Mouse (Mus musculus) lung, postnatal 0 days (tissue): ENCODE results near the gene Bcl11b. TPM values are rescaled to one million over a fixed set of nuclear protein-coding genes. Genes with fewer than 3 reads are reported as not detected.

Source experiments
- ATAC-seq: fragments of 200-750 bp; cut with Nextera tagmentation; 2 replicates; pipeline ENCODE4 v1.8.0; 2017; ENCODE audit warnings: moderate library complexity
- DNase-seq: peaks from one replicate; pipeline ENCODE4 v3.0.0-alpha.2; 2016; ENCODE audit warnings: low spot score
- H3K27ac ChIP-seq: fragments of 300-500 bp; sonication (generic); 2 replicates; pipeline ENCODE4 v1.5.1; 2014; ENCODE audit warnings: antibody characterized with exemption, mild to moderate bottlenecking, low read length, mixed read lengths
- H3K27me3 ChIP-seq: fragments of 300-500 bp; sonication (generic); replicated peaks from 2 replicates; pipeline ENCODE4 v1.6.1; 2014; ENCODE audit warnings: low read length, mixed read lengths; ENCODE audit not compliant: insufficient read depth
- H3K36me3 ChIP-seq: fragments of 300-500 bp; sonication (generic); 2 replicates; pipeline ENCODE4 v1.6.1; 2014; ENCODE audit warnings: low read length, mixed read lengths; ENCODE audit not compliant: insufficient read depth
- H3K4me1 ChIP-seq: fragments of 300-500 bp; sonication (generic); 2 replicates; pipeline ENCODE4 v1.6.1; 2014; ENCODE audit warnings: antibody characterized with exemption, low read depth, low read length, mixed read lengths; ENCODE audit not compliant: insufficient read depth
- H3K4me2 ChIP-seq: fragments of 300-500 bp; sonication (generic); replicated peaks from 2 replicates; pipeline ENCODE4 v1.6.1; 2014; ENCODE audit warnings: low read depth, mild to moderate bottlenecking, low read length, moderate library complexity, mixed read lengths
- H3K4me3 ChIP-seq: fragments of 300-500 bp; sonication (generic); 2 replicates; pipeline ENCODE4 v1.5.1; 2014; ENCODE audit warnings: low read depth, low read length
- H3K9ac ChIP-seq: fragments of 300-500 bp; sonication (generic); replicated peaks from 2 replicates; pipeline ENCODE4 v1.6.1; 2014; ENCODE audit warnings: low read depth, mild to moderate bottlenecking
- H3K9me3 ChIP-seq: fragments of 300-500 bp; sonication (generic); 2 replicates; pipeline ENCODE4 v1.6.1; 2016; ENCODE audit warnings: low read length, mixed read lengths
- CTCF ChIP-seq: IDR thresholded peaks from 2 replicates; pipeline ENCODE4 v1.5.1; 2016; ENCODE audit warnings: antibody characterized with exemption, mild to moderate bottlenecking
- EP300 ChIP-seq: IDR thresholded peaks from 2 replicates; pipeline ENCODE4 v1.6.1; 2016; ENCODE audit warnings: antibody characterized with exemption, mild to moderate bottlenecking, control low read depth
- WGBS: fragments of 180-500 bp; shearing (Covaris S2); extraction: QIAGEN DNeasy Blood & Tissue Kit; methylation state at CpG from one replicate; pipeline ENCODE4 v1.1.7; 2014; 5-methylcytosine and 5-hydroxymethylcytosine counted together
- polyA plus RNA-seq: library from polyadenylated mRNA; unstranded; fragments of >200 nt; fragmentation: Nextera tagmentation; extraction: Ambion mirVana; gene quantifications from 2 replicates; pipeline ENCODE4 v1.2.1, GENCODE M21; 2015

Gene Bcl11b
- polyA plus RNA-seq, 1 experiment from 2014 or later, result 0.44 TPM

GRCm38 (mm10) chr12:107890326-107890725, 113.1 kb downstream of the Bcl11b start:
- Histone ChIP-seq H3K9me3 (no peaks in the 10 kb centered on the region), H3K4me2 (no peak overlapping the region), H3K9ac (no peak overlapping the region), H3K27me3 (no peaks in the 10 kb centered on the region), H3K36me3 (no peaks in the 10 kb centered on the region), H3K27ac (no peak overlapping the region), H3K4me1 (no peaks in the 10 kb centered on the region), H3K4me3 (no peak overlapping the region)
- DNase-seq (no peak), ATAC-seq (no peak)
- 74% methylated on average over 7 of the region's 7 CpGs for WGBS
- no peak for TF ChIP-seq EP300
- TF ChIP-seq CTCF, result no peak

- Histone ChIP-seq H3K27ac (no peak overlapping the region), H3K36me3 (no peaks in the 10 kb centered on the region), H3K27me3 (no peaks in the 10 kb centered on the region), H3K4me3 (no peak overlapping the region), H3K4me1 (no peaks in the 10 kb centered on the region), H3K4me2 (no peak overlapping the region), H3K9me3 (no peaks in the 10 kb centered on the region), H3K9ac (no peak overlapping the region)
- WGBS, result 62% methylated on average over 10 of the region's 10 CpGs
- TF ChIP-seq CTCF, result no peak
- no peak for TF ChIP-seq EP300
- DNase-seq (no peak), ATAC-seq (no peak)
Measured at GRCm38 (mm10) chr12:107889841-107890240, 113.6 kb downstream of the Bcl11b start.

GRCm38 (mm10) chr12:107888646-107889045, 114.8 kb downstream of the Bcl11b start:
- Histone ChIP-seq H3K9me3 (no peaks in the 10 kb centered on the region), H3K27me3 (no peaks in the 10 kb centered on the region), H3K36me3 (no peaks in the 10 kb centered on the region), H3K4me2 (no peak overlapping the region), H3K4me1 (no peaks in the 10 kb centered on the region), H3K9ac (no peak overlapping the region), H3K4me3 (no peak overlapping the region), H3K27ac (no peak overlapping the region)
- no peak for DNase-seq
- WGBS, result 46% methylated on average over 5 of the region's 5 CpGs
- no peak for ATAC-seq
- no peak for TF ChIP-seq CTCF
- no peak for TF ChIP-seq EP300

- no peak overlapping the region for H3K4me3 ChIP-seq
- WGBS, result 76% methylated on average over 5 of the region's 5 CpGs
- ATAC-seq (no peak), DNase-seq (no peak)
- no peak overlapping the region for H3K27ac ChIP-seq
- H3K4me1 ChIP-seq, result no peaks in the 10 kb centered on the region
- no peak overlapping the region for H3K4me2 ChIP-seq
- TF ChIP-seq CTCF (no peak), EP300 (no peak)
- no peak overlapping the region for H3K9ac ChIP-seq
- no peaks in the 10 kb centered on the region for H3K9me3 ChIP-seq
- H3K36me3 ChIP-seq, result no peaks in the 10 kb centered on the region
- no peaks in the 10 kb centered on the region for H3K27me3 ChIP-seq
Measured at GRCm38 (mm10) chr12:107888049-107888448, 115.4 kb downstream of the Bcl11b start.

GRCm38 (mm10) chr12:107887621-107888020, 115.8 kb downstream of the Bcl11b start:
- no peak for DNase-seq
- H3K36me3 ChIP-seq, result no peaks in the 10 kb centered on the region
- H3K4me3 ChIP-seq, result no peak overlapping the region
- no peak for TF ChIP-seq EP300
- TF ChIP-seq CTCF, result no peak
- no peak overlapping the region for H3K27ac ChIP-seq
- H3K4me2 ChIP-seq, result no peak overlapping the region
- H3K9me3 ChIP-seq, result no peaks in the 10 kb centered on the region
- no peak for ATAC-seq
- WGBS, result 66% methylated on average over 6 of the region's 6 CpGs
- no peaks in the 10 kb centered on the region for H3K27me3 ChIP-seq
- H3K9ac ChIP-seq, result no peak overlapping the region
- H3K4me1 ChIP-seq, result no peaks in the 10 kb centered on the region

- Histone ChIP-seq H3K9me3 (no peaks in the 10 kb centered on the region), H3K4me2 (no peak overlapping the region), H3K27ac (no peak overlapping the region), H3K36me3 (no peaks in the 10 kb centered on the region), H3K4me3 (no peak overlapping the region), H3K27me3 (no peaks in the 10 kb centered on the region), H3K4me1 (no peaks in the 10 kb centered on the region), H3K9ac (no peak overlapping the region)
- 53% methylated on average over 6 of the region's 6 CpGs for WGBS
- TF ChIP-seq CTCF, result no peak
- no peak for TF ChIP-seq EP300
- DNase-seq (no peak), ATAC-seq (no peak)
Measured at GRCm38 (mm10) chr12:107884330-107885065, 118.9 kb downstream of the Bcl11b start.

- Histone ChIP-seq H3K4me1 (no peaks in the 10 kb centered on the region), H3K9me3 (no peaks in the 10 kb centered on the region), H3K9ac (no peak overlapping the region), H3K27me3 (no peaks in the 10 kb centered on the region), H3K36me3 (no peaks in the 10 kb centered on the region), H3K4me3 (no peak overlapping the region), H3K27ac (no peak overlapping the region), H3K4me2 (no peak overlapping the region)
- 76% methylated on average over 9 of the region's 9 CpGs for WGBS
- TF ChIP-seq EP300 (no peak), CTCF (no peak)
- DNase-seq (no peak), ATAC-seq (no peak)
Measured at GRCm38 (mm10) chr12:107881726-107882125, 121.7 kb downstream of the Bcl11b start.
